Mouse (Mus musculus) C2C12 (cell line): ENCODE measurements around the gene Cplx3.

ENCODE experiments used
- CEBPB ChIP-seq: IDR thresholded peaks from one replicate; pipeline ENCODE4 v1.6.1; 2011; ENCODE audit warnings: low read depth, mild to moderate bottlenecking, control low read depth, moderate library complexity
- CTCF ChIP-seq: IDR thresholded peaks from one replicate; pipeline ENCODE4 v1.5.1; 2011; ENCODE audit not compliant: control insufficient read depth, insufficient read depth, insufficient read length
- FOSL1 ChIP-seq: IDR thresholded peaks from one replicate; pipeline ENCODE4 v1.8.0; 2011; ENCODE audit warnings: mild to moderate bottlenecking, low read length; ENCODE audit not compliant: poor library complexity, insufficient read depth, severe bottlenecking

GRCm38 (mm10) chr9:57650130-57650785 lies 44.2 kb upstream of the Cplx3 start:
- TF ChIP-seq CTCF (no peak), CEBPB (no peak), FOSL1 (no peak)
